Mouse (Mus musculus) left cerebral cortex, adult 18-20 months (tissue): Measurements from ENCODE around the gene Trim38. TPM values are rescaled to one million over a fixed set of nuclear protein-coding genes. Genes with fewer than 3 reads are reported as not detected.

Experiments used
- DNase-seq, 2 experiments: peaks; one replicate each; pipeline ENCODE4 v3.0.0; 2021 to 2022; ENCODE audit warnings: low spot score in 2 of 2, mixed read lengths in 1 of 2
- microRNA-seq, 2 experiments: library from miRNA; unstranded; fragments of <30 nt; microRNA quantifications; one replicate each; pipeline ENCODE4 v1.2.0; 2021
- total RNA-seq, 2 experiments: library from RNA; stranded (reverse); gene quantifications; 2 replicates each; pipeline ENCODE4 v1.2.3; 2021

Gene Trim38
- total RNA-seq, 2 experiments from 2014 or later: not detected

DNA sequence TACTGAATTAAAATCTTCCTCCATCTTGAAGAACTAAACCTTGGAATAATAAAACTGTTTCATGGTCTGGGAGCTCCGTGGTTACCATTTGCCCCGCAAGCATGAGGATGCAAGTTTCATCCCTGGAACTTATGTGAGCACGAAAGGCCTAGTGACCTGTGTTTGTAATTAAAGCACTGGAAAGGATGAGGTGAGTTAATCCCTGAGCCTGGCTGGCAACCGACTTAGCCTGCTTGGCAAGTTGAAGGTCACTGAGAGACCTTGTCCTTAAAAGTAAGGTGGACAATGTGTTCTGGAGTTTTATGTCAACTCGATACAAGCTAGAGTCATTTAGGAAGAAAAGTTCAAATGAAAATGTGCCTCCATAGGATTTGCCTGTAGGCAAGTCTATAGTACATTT lies 65.1 kb downstream of the Trim38 start:
- no peak for DNase-seq

DNA sequence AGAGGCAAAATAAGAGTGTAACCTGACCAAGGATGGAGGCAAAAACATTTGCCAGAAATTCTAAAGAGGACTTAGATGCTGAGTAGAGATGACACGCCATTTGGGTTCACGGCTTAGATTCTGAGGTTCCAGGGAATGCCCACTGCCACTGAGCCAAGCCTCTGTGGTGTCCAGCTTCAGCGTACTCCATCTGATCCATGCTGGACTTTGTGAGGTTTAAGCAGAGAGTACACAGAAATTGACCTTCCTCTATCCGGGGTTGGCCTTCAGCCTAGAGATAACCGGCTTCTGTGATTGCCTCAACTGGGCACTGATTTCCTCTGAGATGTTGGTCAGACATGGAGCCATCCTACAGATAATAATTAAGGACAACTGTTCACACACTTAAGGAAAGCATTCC lies 66.9 kb downstream of the Trim38 start:
- DNase-seq: no peak

DNA sequence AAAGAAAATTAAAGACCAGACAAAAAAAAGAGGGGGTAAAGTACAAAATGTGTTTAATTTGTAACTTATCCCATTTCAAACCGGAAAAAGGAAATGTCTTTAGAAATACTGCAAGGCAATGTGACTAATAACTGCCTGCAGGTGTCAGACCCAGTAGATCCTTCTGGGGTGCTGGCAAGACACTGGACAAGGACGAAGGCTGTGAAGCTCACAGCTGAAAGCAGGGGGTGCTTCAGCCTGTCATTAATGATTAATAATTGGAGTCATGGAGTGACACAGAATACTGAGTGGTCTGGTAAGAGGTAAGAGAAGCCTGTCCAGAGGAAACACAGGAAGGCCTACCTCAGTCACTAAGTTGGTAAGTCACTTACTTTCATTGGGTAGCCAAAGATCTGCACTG lies 69.6 kb downstream of the Trim38 start, which contains the start of gene Slc17a3:
Gene Slc17a3, plus strand, starts transcription at position 127 of the 400 bp plus-strand sequence.
- DNase-seq: no peak

Small RNAs within 50 kb of the gene (microRNA-seq; reads per million reads assigned to microRNA genes)
- gene Gm44314 (0 reads per million in 2 experiments), gene Gm44484 (0 reads per million in 2 experiments)

Other genes starting within 250 kb of the Trim38 start
- gene Hist1h4h, start 238.9 kb upstream of the Trim38 start, total RNA-seq: 100 to 1,000 TPM; 329 to 333 TPM
- 1 to 10 TPM; 1.5 to 3.4 TPM for gene Hist1h2af, start 236.0 kb upstream of the Trim38 start, total RNA-seq
- gene Hist1h3g, start 234.5 kb upstream of the Trim38 start, total RNA-seq: 1 to 10 TPM; 3.1 to 3.5 TPM
- under 1 TPM; 0.54 to 0.67 TPM for gene Hist1h2bh, start 226.5 kb upstream of the Trim38 start, total RNA-seq
- 10 to 100 TPM; 16.3 to 17.0 TPM for gene Hist1h3f, start 225.9 kb upstream of the Trim38 start, total RNA-seq
- gene Hist1h4f, start 218.3 kb upstream of the Trim38 start, total RNA-seq: 100 to 1,000 TPM; 168 to 177 TPM
- gene Hist1h1d, start 216.7 kb upstream of the Trim38 start, total RNA-seq: 1 to 10 TPM; 3.1 to 3.7 TPM
- 10 to 100 TPM; 47.4 to 48.5 TPM for gene Hist1h3e, start 207.5 kb upstream of the Trim38 start, total RNA-seq
- gene Hist1h2ae, start 198.7 kb upstream of the Trim38 start, total RNA-seq: 1 to 10 TPM; 4.3 to 7.1 TPM
- gene Hist1h2bg, start 198.5 kb upstream of the Trim38 start, total RNA-seq: 10 to 100 TPM; 61.6 to 70.8 TPM
- 10 to 100 TPM; 14.7 to 26.1 TPM for gene Hist1h2bf, start 195.7 kb upstream of the Trim38 start, total RNA-seq
- gene Hist1h2ad, start 195.5 kb upstream of the Trim38 start, total RNA-seq: 10 to 100 TPM in 1 of 2 experiments, 1 to 10 TPM in 1; 6.3 to 11.0 TPM
- 10 to 100 TPM in 1 of 2 experiments, 1 to 10 TPM in 1; 9.3 to 10.4 TPM for gene Hist1h3d, start 194.2 kb upstream of the Trim38 start, total RNA-seq
- 100 to 1,000 TPM; 166 to 191 TPM for gene Hist1h4d, start 188.3 kb upstream of the Trim38 start, total RNA-seq
- 1 to 10 TPM; 7.9 TPM for gene Hist1h2be, start 148.8 kb upstream of the Trim38 start, total RNA-seq
- gene Hist1h1e, start 147.4 kb upstream of the Trim38 start, total RNA-seq: 10 to 100 TPM; 49.2 to 54.0 TPM
- 1 to 10 TPM; 2.4 to 2.5 TPM for gene Hist1h2ac, start 86.0 kb upstream of the Trim38 start, total RNA-seq
- 10 to 100 TPM; 29.7 to 32.4 TPM for gene Hist1h2bc, start 85.7 kb upstream of the Trim38 start, total RNA-seq
- not detected for gene Hist1h1t, start 74.1 kb upstream of the Trim38 start, total RNA-seq
- 100 to 1,000 TPM; 114 to 117 TPM for gene Hist1h4c, start 71.5 kb upstream of the Trim38 start, total RNA-seq
- gene Hfe, start 59.1 kb upstream of the Trim38 start, total RNA-seq: 1 to 10 TPM; 3.4 to 3.9 TPM
- gene Hist1h1c, start 31.1 kb upstream of the Trim38 start, total RNA-seq: 10 to 100 TPM; 55.8 to 61.1 TPM
- not detected for gene Hist1h3c, start 24.3 kb upstream of the Trim38 start, total RNA-seq
- gene Hist1h2bb, start 23.2 kb upstream of the Trim38 start, total RNA-seq: 10 to 100 TPM; 17.8 to 19.6 TPM
- gene Hist1h2ab, start 18.8 kb upstream of the Trim38 start, total RNA-seq: 10 to 100 TPM; 17.2 to 22.5 TPM
- 1 to 10 TPM; 4.3 to 9.9 TPM for gene Hist1h3b, start 17.6 kb upstream of the Trim38 start, total RNA-seq
- gene Hist1h4b, start 12.9 kb upstream of the Trim38 start, total RNA-seq: 10 to 100 TPM; 92.6 to 94.4 TPM
- 10 to 100 TPM; 64.4 to 74.0 TPM for gene Hist1h4a, start 8.7 kb upstream of the Trim38 start, total RNA-seq
- 10 to 100 TPM; 42.3 to 45.0 TPM for gene Hist1h3a, start 7.5 kb upstream of the Trim38 start, total RNA-seq
- gene Hist1h1a, start 6.2 kb upstream of the Trim38 start, total RNA-seq: 10 to 100 TPM; 24.9 to 25.2 TPM
- gene Slc17a2, start 37.1 kb downstream of the Trim38 start, total RNA-seq: not detected
- gene Slc17a3, start 69.5 kb downstream of the Trim38 start, total RNA-seq: not detected
- gene Slc17a1, start 97.8 kb downstream of the Trim38 start, total RNA-seq: not detected
- gene Slc17a4, start 145.1 kb downstream of the Trim38 start, total RNA-seq: not detected
- gene Hist1h2ba, start 164.2 kb downstream of the Trim38 start, total RNA-seq: not detected
- not detected for gene Hist1h2aa, start 164.5 kb downstream of the Trim38 start, total RNA-seq
- gene Scgn, start 221.3 kb downstream of the Trim38 start, total RNA-seq: not detected